Comparison of ENCODE assay signal across 8 mouse cellular contexts in the genomic region with DNA sequence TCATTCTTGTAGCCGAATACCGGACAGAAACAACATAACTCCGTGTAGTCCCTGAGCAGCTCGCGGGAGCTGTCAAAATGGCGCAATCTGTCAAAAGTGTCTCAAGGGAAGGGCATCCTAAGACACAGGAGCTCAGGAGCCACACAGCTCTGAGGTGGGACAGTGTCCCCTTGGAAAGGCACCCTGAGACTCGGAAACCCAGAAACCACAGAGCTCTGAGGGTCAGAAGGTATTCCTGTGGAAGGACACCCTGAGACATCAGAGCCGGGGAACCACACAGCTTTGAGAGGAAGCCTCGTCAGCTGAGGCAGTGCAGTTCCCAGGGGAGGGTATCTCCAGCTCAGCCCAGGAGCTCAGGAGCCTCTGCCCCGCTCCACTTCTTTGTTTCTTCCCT. TPM values are rescaled to one million over a fixed set of nuclear protein-coding genes. Genes with fewer than 3 reads are reported as not detected.
DNase-seq lines count a peak whose midpoint lies in the region; ATAC-seq and TF ChIP-seq lines count a peak whose summit lies in the region.

No protein-coding gene starts in this region.

- peaks cover 28% of the 10 kb centered on the region for H3K79me2 ChIP-seq in C2C12 (ENCODE audit: control insufficient read depth, insufficient read depth)

- H3K27me3 ChIP-seq in C2C12 (ENCODE audit: control insufficient read depth, insufficient read depth, insufficient read length): no peaks in the 10 kb centered on the region
- H3K27me3 ChIP-seq in embryonic facial prominence, embryonic 10.5 days (replicated peaks; ENCODE audit: low read depth, poor library complexity, severe bottlenecking): no peaks in the 10 kb centered on the region
- H3K27me3 ChIP-seq in liver, embryonic 16.5 days (ENCODE audit: control insufficient read depth, insufficient read depth, low read depth, low read length): peaks cover 3% of the 10 kb centered on the region; the same call in 1 of the 2 replicates

- H3K9me3 ChIP-seq in embryonic facial prominence, embryonic 10.5 days: no peaks in the 10 kb centered on the region
- no peaks in the 10 kb centered on the region for H3K9me3 ChIP-seq in liver, embryonic 16.5 days (replicated peaks; ENCODE audit: control insufficient read depth, low read length)

- H3K4me2 ChIP-seq in liver, embryonic 16.5 days (ENCODE audit: low read depth, low read length): peak overlapping the region; percentile 89

- peak overlapping the region; percentile 96 for H3K27ac ChIP-seq in embryonic facial prominence, embryonic 10.5 days (replicated peaks)
- peak overlapping the region; percentile 97 for H3K27ac ChIP-seq in liver, embryonic 16.5 days (ENCODE audit: low read length)

- H3K36me3 ChIP-seq in C2C12 (ENCODE audit: control insufficient read depth, insufficient read depth): peaks cover 18% of the 10 kb centered on the region
- H3K36me3 ChIP-seq in embryonic facial prominence, embryonic 10.5 days (replicated peaks): peaks cover 16% of the 10 kb centered on the region
- H3K36me3 ChIP-seq in liver, embryonic 16.5 days (ENCODE audit: control insufficient read depth, insufficient read depth): peaks cover 6% of the 10 kb centered on the region

- peak; percentile 64 for DNase-seq in embryo, embryonic 11 days
- DNase-seq in embryo, embryonic 9.5 days (ENCODE audit: extremely low spot score): no peak
- no peak for DNase-seq in embryonic facial prominence, embryonic 10.5 days (ENCODE audit: low spot score)
- DNase-seq in heart, postnatal 4 days: peak; percentile 27
- peak; percentile 31 to 74 for DNase-seq in spleen, postnatal 4 days (ENCODE audit: low spot score in 2 of 2)
- DNase-seq in adipocyte (ENCODE audit: low spot score): no peak

- H3K9ac ChIP-seq in liver, embryonic 16.5 days (ENCODE audit: low read depth, low read length): peak overlapping the region; percentile 91

- peak overlapping the region; percentile 69 for H3ac ChIP-seq in C2C12 (ENCODE audit: control insufficient read depth, insufficient read length, low read depth)

- ATAC-seq in liver, embryonic 16.5 days (ENCODE audit: low read depth): peak; percentile 3; the same call in 1 of the 2 replicates

- H3K4me1 ChIP-seq in embryonic facial prominence, embryonic 10.5 days: peaks cover 24% of the 10 kb centered on the region
- H3K4me1 ChIP-seq in liver, embryonic 16.5 days (ENCODE audit: control insufficient read depth, low read depth, low read length): peaks cover 17% of the 10 kb centered on the region

- 4% methylated on average over 10 of the region's 10 CpGs for WGBS in embryonic facial prominence, embryonic 10.5 days
- 3% methylated on average over 10 of the region's 10 CpGs for WGBS in liver, embryonic 16.5 days (ENCODE audit: insufficient replicate concordance)

- peak overlapping the region; percentile 95 for H3K4me3 ChIP-seq in C2C12 (ENCODE audit: insufficient read depth, poor library complexity, severe bottlenecking)
- H3K4me3 ChIP-seq in embryonic facial prominence, embryonic 10.5 days: peak overlapping the region; percentile 93
- peak overlapping the region; percentile 93 for H3K4me3 ChIP-seq in liver, embryonic 16.5 days (ENCODE audit: low read depth, low read length)

- peaks cover 24% of the 10 kb centered on the region for H3K79me3 ChIP-seq in C2C12 (ENCODE audit: low read depth)

- no peak for TF ChIP-seq CTCF in C2C12 (IDR thresholded peaks at IDR 0.05; ENCODE audit: control insufficient read depth, insufficient read depth, insufficient read length)

TF ChIP-seq in C2C12, 6 proteins besides CTCF, POLR2A, EP300 and RAD21:
- TF ChIP-seq CEBPB (IDR thresholded peaks at IDR 0.05; ENCODE audit: low read depth) (peak; percentile 49), MYOG (IDR thresholded peaks at IDR 0.05; ENCODE audit: control insufficient read depth, extremely low read depth, insufficient read length) (no peak)
TF ChIP-seq in C2C12: peak in this region for 1.

RNA-seq across cellular contexts. Expression of gene Ckap2l, which starts 0.6 kb away (rescaled TPM):
- 17.9 TPM for polyA plus RNA-seq in C2C12 (2012; fragmentation: generic; extraction: Trizol)
- polyA plus RNA-seq in embryonic facial prominence, embryonic 10.5 days (2016; fragmentation: Nextera tagmentation; extraction: Ambion mirVana): 63.1 and 65.4 TPM in 2 replicates
- total RNA-seq in heart, postnatal 4 days (2021): 10 to 100 TPM; 37.8 to 45.4 TPM
- 24.6 and 27.2 TPM in 2 replicates for polyA plus RNA-seq in liver, embryonic 16.5 days (2015; fragmentation: Nextera tagmentation; extraction: Ambion mirVana)

RNA-seq across cellular contexts. Expression of gene Il1a, which starts 12.2 kb away (rescaled TPM):
- polyA plus RNA-seq in C2C12 (2012; fragmentation: generic; extraction: Trizol): not detected
- not detected in 2 replicates for polyA plus RNA-seq in embryonic facial prominence, embryonic 10.5 days (2016; fragmentation: Nextera tagmentation; extraction: Ambion mirVana)
- under 1 TPM in 1 of 2 experiments, not detected in 1; 0.14 TPM for total RNA-seq in heart, postnatal 4 days (2021)
- polyA plus RNA-seq in liver, embryonic 16.5 days (2015; fragmentation: Nextera tagmentation; extraction: Ambion mirVana): 3.7 and 4.2 TPM in 2 replicates

Comparison
In these comparisons a context has a peak if more than half of its experiments do, and no peak if none do; other contexts are left out.
1. DNase-seq: peak in embryo, embryonic 11 days (single experiment), heart, postnatal 4 days (single experiment) and spleen, postnatal 4 days (2 of 2); none in embryo, embryonic 9.5 days (single experiment), embryonic facial prominence, embryonic 10.5 days (single experiment) and adipocyte (single experiment).
2. Peak in every context shown above with its lines, with median percentiles within 50 percentile points of each other: H3K4me3 ChIP-seq.